Mouse (Mus musculus) forebrain, embryonic 11.5 days (tissue): ENCODE data around the gene Prkcd. TPM values are rescaled to one million over a fixed set of nuclear protein-coding genes. Genes with fewer than 3 reads are reported as not detected.

ENCODE experiments used
- ATAC-seq: fragments of 200-750 bp; cut with Nextera tagmentation; replicated peaks from 2 replicates; pipeline ENCODE4 v1.8.0; 2017; ENCODE audit warnings: moderate TSS enrichment; ENCODE audit not compliant: low FRiP score
- DNase-seq: peaks from one replicate; pipeline ENCODE4 v3.0.0-alpha.2; 2017; ENCODE audit warnings: low spot score
- H3K27ac ChIP-seq: fragments of 300-500 bp; sonication (generic); 2 replicates; pipeline ENCODE4 v1.5.1; 2014; ENCODE audit warnings: low read depth, low read length
- H3K27me3 ChIP-seq: fragments of 300-500 bp; sonication (generic); 2 replicates; pipeline ENCODE4 v1.6.1; 2014; ENCODE audit warnings: mild to moderate bottlenecking, low read length, mixed read lengths; ENCODE audit not compliant: control insufficient read depth, insufficient read depth
- H3K36me3 ChIP-seq: fragments of 300-500 bp; sonication (generic); 2 replicates; pipeline ENCODE4 v1.6.1; 2014; ENCODE audit warnings: mild to moderate bottlenecking, low read length, moderate library complexity, mixed read lengths; ENCODE audit not compliant: control insufficient read depth, insufficient read depth
- H3K4me1 ChIP-seq: fragments of 300-500 bp; sonication (generic); replicated peaks from 2 replicates; pipeline ENCODE4 v1.6.1; 2014; ENCODE audit warnings: low read length, mixed read lengths; ENCODE audit not compliant: control insufficient read depth, insufficient read depth
- H3K4me2 ChIP-seq: fragments of 300-500 bp; sonication (generic); 2 replicates; pipeline ENCODE4 v1.6.1; 2014; ENCODE audit warnings: low read depth, mild to moderate bottlenecking, low read length, moderate library complexity, mixed read lengths; ENCODE audit not compliant: severe bottlenecking
- H3K4me3 ChIP-seq: fragments of 300-500 bp; sonication (generic); 2 replicates; pipeline ENCODE4 v1.5.1; 2014; ENCODE audit warnings: low read depth, low read length
- H3K9ac ChIP-seq: fragments of 300-500 bp; sonication (generic); 2 replicates; pipeline ENCODE4 v1.6.1; 2014; ENCODE audit warnings: low read length
- H3K9me3 ChIP-seq: fragments of 300-500 bp; sonication (generic); 2 replicates; pipeline ENCODE4 v1.6.1; 2016; ENCODE audit warnings: low read length, mixed read lengths; ENCODE audit not compliant: control insufficient read depth
- WGBS: fragments of 180-500 bp; shearing (Covaris S2); extraction: QIAGEN DNeasy Blood & Tissue Kit; methylation state at CpG from one replicate; pipeline ENCODE4 v1.1.7; 2014; 5-methylcytosine and 5-hydroxymethylcytosine counted together
- polyA plus RNA-seq: library from polyadenylated mRNA; unstranded; fragments of >200 nt; fragmentation: Nextera tagmentation; extraction: Ambion mirVana; gene quantifications from 2 replicates; pipeline ENCODE4 v1.2.1, GENCODE M21; 2014

Prkcd gene
- polyA plus RNA-seq, 1 experiment from 2014 or later, result 26.2 TPM

GRCm38 (mm10) chr14:30607696-30608095 is 18.3 kb downstream of the Prkcd start:
- no peaks in the 10 kb centered on the region for H3K36me3 ChIP-seq

DNA sequence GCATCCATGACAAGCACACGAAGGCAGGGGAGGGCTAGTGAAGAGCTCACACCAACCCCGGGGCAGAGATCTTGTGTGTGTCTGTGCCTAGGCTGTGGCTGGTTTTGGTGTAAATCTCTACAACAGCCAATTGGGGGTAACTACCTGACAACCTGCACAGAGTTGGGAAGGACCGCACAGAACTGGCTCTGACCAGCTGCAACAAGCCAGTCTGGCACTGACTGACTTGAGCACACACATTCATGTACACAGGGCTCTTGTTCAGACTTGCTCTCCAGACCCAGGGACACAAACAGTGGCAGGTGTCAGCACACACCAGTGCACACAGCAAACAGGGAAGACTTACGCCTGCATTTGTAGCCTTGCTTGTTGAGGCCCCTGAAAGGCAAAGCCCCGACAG is 19.2 kb downstream of the Prkcd start:
- no peak overlapping the region for H3K4me2 ChIP-seq
- DNase-seq (no peak), ATAC-seq (no peak)

More at GRCm38 (mm10) chr14:30607696-30608095, 18.3 kb downstream of the Prkcd start:
- ATAC-seq, result no peak
- DNase-seq, result no peak
- Histone ChIP-seq H3K9ac (no peak overlapping the region), H3K4me2 (no peak overlapping the region), H3K9me3 (no peaks in the 10 kb centered on the region), H3K27ac (no peak overlapping the region), H3K4me3 (no peak overlapping the region), H3K4me1 (no peaks in the 10 kb centered on the region), H3K27me3 (no peaks in the 10 kb centered on the region)
- 99% methylated on average over 4 of the region's 4 CpGs for WGBS

DNA sequence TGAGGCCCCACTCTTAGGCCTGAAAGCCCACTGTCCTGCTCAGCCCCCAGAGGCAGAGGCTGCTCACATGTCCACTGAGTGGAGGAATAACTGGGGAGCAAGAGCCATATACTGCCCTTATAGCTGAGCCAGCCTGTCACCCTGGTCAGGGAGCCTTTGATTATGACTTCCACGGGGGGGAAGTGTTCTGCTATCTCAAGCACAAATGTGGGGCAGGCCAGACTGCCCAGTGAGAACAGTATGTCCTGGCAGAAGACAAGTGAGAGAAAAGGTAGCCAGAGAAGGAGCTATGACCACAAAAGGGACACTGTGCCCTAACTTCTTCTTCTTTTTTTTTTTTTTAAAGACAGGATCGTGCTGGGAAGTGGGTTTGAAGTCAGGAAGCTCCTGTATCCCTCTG is 28.9 kb downstream of the Prkcd start:
- Histone ChIP-seq H3K27ac (no peak overlapping the region), H3K27me3 (no peaks in the 10 kb centered on the region), H3K9ac (no peak overlapping the region), H3K9me3 (no peaks in the 10 kb centered on the region), H3K4me2 (no peak overlapping the region), H3K4me3 (no peak overlapping the region), H3K36me3 (no peaks in the 10 kb centered on the region; the same call in 1 of the 2 replicates), H3K4me1 (peaks cover 18% of the 10 kb centered on the region)
- DNase-seq, result no peak
- 77% methylated on average over 2 of the region's 2 CpGs for WGBS
- no peak for ATAC-seq

More for the DNA sequence above, 19.2 kb downstream of the Prkcd start:
- Histone ChIP-seq H3K27me3 (no peaks in the 10 kb centered on the region), H3K4me3 (no peak overlapping the region), H3K9ac (no peak overlapping the region), H3K36me3 (no peaks in the 10 kb centered on the region; the same call in 1 of the 2 replicates), H3K9me3 (no peaks in the 10 kb centered on the region), H3K27ac (no peak overlapping the region), H3K4me1 (no peaks in the 10 kb centered on the region)
- 95% methylated on average over 5 of the region's 5 CpGs for WGBS

DNA sequence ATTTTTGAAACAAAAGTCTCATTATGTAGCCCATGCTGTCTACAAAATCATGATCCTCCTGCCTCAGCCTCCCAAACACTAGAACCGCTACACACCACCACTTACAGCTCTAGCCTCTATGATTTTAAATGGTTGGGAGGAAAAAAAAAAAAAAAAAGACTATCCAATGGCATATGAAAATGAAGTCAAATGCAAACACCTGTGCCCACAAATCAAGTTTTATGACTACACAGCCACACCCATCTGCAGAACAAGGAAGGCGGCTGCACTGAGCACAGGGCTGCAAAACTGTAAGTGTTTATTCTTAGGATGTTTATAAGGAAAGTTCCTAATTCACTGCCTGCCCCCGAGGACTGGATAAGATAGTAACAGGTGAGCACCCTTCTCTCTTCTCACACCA is 29.6 kb downstream of the Prkcd start:
- Histone ChIP-seq H3K9me3 (no peaks in the 10 kb centered on the region), H3K4me2 (no peak overlapping the region), H3K4me3 (no peak overlapping the region), H3K4me1 (peaks cover 18% of the 10 kb centered on the region), H3K36me3 (no peaks in the 10 kb centered on the region; the same call in 1 of the 2 replicates), H3K27me3 (no peaks in the 10 kb centered on the region), H3K27ac (no peak overlapping the region), H3K9ac (no peak overlapping the region)
- no peak for DNase-seq
- ATAC-seq, result no peak
- 91% methylated on average over 3 of the region's 3 CpGs for WGBS

GRCm38 (mm10) chr14:30595576-30596313 is 30.3 kb downstream of the Prkcd start:
- ATAC-seq, result no peak
- H3K36me3 ChIP-seq, result no peaks in the 10 kb centered on the region; the same call in 1 of the 2 replicates
- WGBS, result 93% methylated on average over 8 of the region's 8 CpGs
- H3K9ac ChIP-seq, result no peak overlapping the region
- no peaks in the 10 kb centered on the region for H3K9me3 ChIP-seq
- H3K4me1 ChIP-seq, result peaks cover 18% of the 10 kb centered on the region
- H3K4me3 ChIP-seq, result no peak overlapping the region
- H3K27ac ChIP-seq, result no peak overlapping the region
- H3K27me3 ChIP-seq, result no peaks in the 10 kb centered on the region
- H3K4me2 ChIP-seq, result no peak overlapping the region
- no peak for DNase-seq

DNA sequence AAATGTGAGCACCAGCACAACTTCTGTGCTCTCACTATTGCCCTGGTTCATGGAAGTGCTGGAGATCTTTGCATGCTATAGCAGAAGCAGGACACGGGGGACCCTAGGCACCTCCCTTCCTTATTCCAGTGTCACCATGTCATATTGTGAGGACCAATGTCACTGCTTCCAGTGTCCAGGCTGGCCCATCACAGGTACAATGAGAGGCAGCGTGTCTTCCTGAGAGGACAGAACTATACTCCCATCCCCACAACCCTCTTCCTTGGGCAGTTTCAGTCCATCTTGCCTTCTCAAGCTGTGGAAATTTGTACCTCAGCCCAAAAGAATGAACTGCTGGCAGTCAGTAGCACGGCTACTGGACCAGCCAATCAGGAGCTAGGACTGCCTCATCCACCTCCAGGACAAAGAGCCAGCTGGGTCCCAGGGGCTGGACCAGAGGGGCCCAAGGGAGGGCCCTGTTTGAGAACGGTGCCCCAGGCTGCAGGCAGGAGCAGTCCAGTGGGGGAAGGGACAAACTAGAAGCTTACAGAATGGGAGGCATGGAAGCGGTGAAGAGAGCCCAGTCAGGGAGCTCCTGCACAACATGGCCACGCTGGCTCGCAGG is 31.8 kb downstream of the Prkcd start:
- DNase-seq (peak; percentile 91), ATAC-seq (peak; percentile 97)
- no peak overlapping the region for H3K4me3 ChIP-seq
- H3K36me3 ChIP-seq, result no peaks in the 10 kb centered on the region
- peak overlapping the region; percentile 62 for H3K9ac ChIP-seq
- H3K27me3 ChIP-seq, result no peaks in the 10 kb centered on the region
- H3K27ac ChIP-seq, result peak overlapping the region; percentile 93
- 17% methylated on average over 7 of the region's 7 CpGs for WGBS
- peaks cover 18% of the 10 kb centered on the region for H3K4me1 ChIP-seq
- peak overlapping the region; percentile 35 for H3K4me2 ChIP-seq
- no peaks in the 10 kb centered on the region for H3K9me3 ChIP-seq

DNA sequence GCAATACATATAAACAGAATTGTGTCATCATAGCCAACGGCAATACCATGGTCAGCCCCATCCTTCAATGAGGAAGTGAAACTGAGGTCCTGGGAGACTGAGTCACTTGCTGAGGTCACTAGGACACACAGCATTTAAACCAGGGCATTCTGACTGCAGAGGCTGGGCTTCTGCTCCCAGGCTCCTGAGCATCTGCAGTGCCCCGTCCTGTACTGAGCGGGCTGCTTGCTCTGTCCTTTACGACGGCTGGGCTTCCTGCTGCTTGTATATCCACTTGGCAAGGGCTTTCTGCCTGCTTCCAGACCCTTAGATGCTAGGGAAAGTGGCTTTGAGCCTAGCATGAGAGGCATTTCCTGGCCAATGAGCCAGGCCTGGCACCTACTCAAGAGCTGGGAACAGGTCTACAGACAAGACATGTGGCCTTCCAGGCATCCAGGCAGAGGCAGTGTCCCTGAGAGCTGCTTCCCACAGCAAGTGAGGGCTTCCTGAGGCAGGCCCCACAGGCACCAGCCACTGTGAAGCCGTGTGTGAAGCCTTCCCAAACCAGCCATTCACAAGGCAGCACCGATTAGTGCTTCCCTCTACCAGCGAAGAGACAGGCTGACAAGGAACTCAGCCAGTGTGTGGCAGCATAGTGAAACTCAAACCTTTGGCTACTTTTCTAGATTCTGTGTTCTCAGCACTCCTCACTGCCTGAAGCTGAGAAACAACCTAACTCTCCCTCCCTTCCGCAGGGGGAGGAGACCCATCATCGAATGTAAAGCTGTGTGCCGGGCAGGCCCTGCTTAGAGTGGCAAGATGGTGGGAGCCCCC is 32.5 kb downstream of the Prkcd start:
- Histone ChIP-seq H3K4me3 (no peak overlapping the region), H3K36me3 (no peaks in the 10 kb centered on the region), H3K4me1 (peaks cover 18% of the 10 kb centered on the region), H3K4me2 (peak overlapping the region; percentile 35; the same call in 1 of the 2 replicates), H3K27ac (peak overlapping the region; percentile 93), H3K27me3 (no peaks in the 10 kb centered on the region), H3K9ac (peak overlapping the region; percentile 62), H3K9me3 (no peaks in the 10 kb centered on the region)
- 36% methylated on average over 11 of the region's 11 CpGs for WGBS
- peak; percentile 67 for DNase-seq
- ATAC-seq, result peak; percentile 33

DNA sequence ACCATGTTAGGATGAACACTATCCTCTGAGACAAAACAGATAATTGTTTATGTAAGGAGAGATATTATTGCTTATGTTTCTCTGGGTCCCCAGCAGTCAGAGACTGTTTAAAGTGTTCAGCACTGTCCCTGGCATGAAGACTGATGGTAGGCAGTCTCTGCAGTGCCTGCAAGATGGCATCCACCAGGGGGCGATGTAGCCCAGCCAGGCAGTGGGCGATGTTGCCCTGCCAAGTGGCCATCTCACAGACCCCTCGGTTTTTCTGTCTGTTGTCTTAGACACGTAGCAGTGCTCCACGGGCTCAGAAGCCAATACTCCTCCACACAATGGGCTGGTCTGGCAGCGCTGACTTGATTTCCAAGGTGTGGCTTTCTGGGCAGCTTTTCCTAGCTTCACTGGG is 34.6 kb downstream of the Prkcd start:
- Histone ChIP-seq H3K4me1 (peaks cover 20% of the 10 kb centered on the region), H3K36me3 (no peaks in the 10 kb centered on the region), H3K4me3 (no peak overlapping the region), H3K9ac (0 out of 2 replicates have a peak overlapping the region, but pooled peaks have one; percentile 16), H3K9me3 (no peaks in the 10 kb centered on the region), H3K27me3 (no peaks in the 10 kb centered on the region), H3K4me2 (no peak overlapping the region), H3K27ac (no peak overlapping the region)
- WGBS, result 8% methylated on average over 6 of the region's 6 CpGs
- 0 out of 2 replicates have a peak, but pooled peaks have one; percentile 34 for ATAC-seq
- DNase-seq, result peak; percentile 92
